Mouse (Mus musculus) heart, postnatal 25 days (tissue): Measurements from ENCODE around the gene Otol1. TPM values are rescaled to one million over a fixed set of nuclear protein-coding genes. Genes with fewer than 3 reads are reported as not detected.

Experiments
- DNase-seq: peaks from one replicate; pipeline ENCODE4 v3.0.0; 2022; ENCODE audit warnings: low spot score
- intact Hi-C: fragments of 180-260 bp; cut with DNase I; formaldehyde crosslinking; loops from one replicate; pipeline ENCODE4 v1.15.1; 2025
- total RNA-seq, 2 experiments: library from RNA; stranded (reverse); gene quantifications; 2 replicates each; pipeline ENCODE4 v1.2.3; 2021

Otol1 gene
- not detected for total RNA-seq

GRCm38 (mm10) chr3:70007313-70007712 is at the start of gene Otol1:
Gene Otol1 (plus strand): TSS chr3:70007613.
- no peak for DNase-seq
- intact Hi-C loops = no loop called here

- intact Hi-C loops = no loop called here
- no peak for DNase-seq
Observed at GRCm38 (mm10) chr3:69962187-69962586, 45.2 kb upstream of the Otol1 start.

GRCm38 (mm10) chr3:69971482-69972097 is 35.8 kb upstream of the Otol1 start:
- no peak for DNase-seq
- intact Hi-C loops = no loop called here

- intact Hi-C loops = no loop called here
Observed at GRCm38 (mm10) chr3:69978092-69978491, 29.3 kb upstream of the Otol1 start.

GRCm38 (mm10) chr3:69993806-69994205 is 13.6 kb upstream of the Otol1 start:
- intact Hi-C loops = no loop called here
- no peak for DNase-seq

More at GRCm38 (mm10) chr3:69978092-69978491, 29.3 kb upstream of the Otol1 start:
- DNase-seq = no peak

- no peak for DNase-seq
- intact Hi-C loops = no loop called here
Observed at GRCm38 (mm10) chr3:70001540-70001939, 5.9 kb upstream of the Otol1 start.

- DNase-seq = no peak
- intact Hi-C loops = no loop called here
Observed at GRCm38 (mm10) chr3:70003126-70003764, 4.2 kb upstream of the Otol1 start.

- DNase-seq = no peak
- intact Hi-C loops = no loop called here
Observed at GRCm38 (mm10) chr3:70003955-70004354, 3.5 kb upstream of the Otol1 start.

- intact Hi-C loops = no loop called here
Observed at GRCm38 (mm10) chr3:70004379-70004778, 3.0 kb upstream of the Otol1 start.

GRCm38 (mm10) chr3:70012641-70013040 is 5.2 kb downstream of the Otol1 start:
- no peak for DNase-seq
- intact Hi-C loops = no loop called here

More at GRCm38 (mm10) chr3:70004379-70004778, 3.0 kb upstream of the Otol1 start:
- no peak for DNase-seq

GRCm38 (mm10) chr3:70026605-70027004 is 19.2 kb downstream of the Otol1 start:
- intact Hi-C loops = no loop called here
- no peak for DNase-seq

- intact Hi-C loops = no loop called here
- no peak for DNase-seq
Observed at GRCm38 (mm10) chr3:70029260-70029659, 21.8 kb downstream of the Otol1 start.

- intact Hi-C loops = no loop called here
Observed at GRCm38 (mm10) chr3:70035593-70035992, 28.2 kb downstream of the Otol1 start.

More at GRCm38 (mm10) chr3:70035593-70035992, 28.2 kb downstream of the Otol1 start:
- no peak for DNase-seq

Other genes with a start within 250 kb of the Otol1 start
- gene Sptssb, start 147.7 kb upstream of the Otol1 start, total RNA-seq = not detected